Mouse (Mus musculus) small intestine, adult 2 months (tissue): ENCODE measurements at regions not wholly inside any gene's neighbourhood (a gene's known extent, or its start where the extent isn't known, plus 50 kb on each side); places are given as distances from the start of the nearest gene placed in this dataset.

Experiments used
- CTCF ChIP-seq: fragments of 200-500 bp; IDR thresholded peaks from 2 replicates; pipeline ENCODE4 v1.5.1; 2012; ENCODE audit warnings: low read depth, mild to moderate bottlenecking, control low read depth, inconsistent platforms, low read length, moderate library complexity, mixed read lengths; ENCODE audit not compliant: insufficient replicate concordance, insufficient read length; ENCODE audit errors: extremely low read depth
- POLR2A ChIP-seq: fragments of 200-500 bp; IDR thresholded peaks from 2 replicates; pipeline ENCODE4 v1.6.1; 2012; ENCODE audit warnings: low read depth, mild to moderate bottlenecking, control low read depth, inconsistent platforms, low read length, moderate library complexity

- no peak for TF ChIP-seq POLR2A
- TF ChIP-seq CTCF = no peak
These were observed 180.1 kb upstream of the Tac1 start for GRCm38 (mm10) chr6:7374629-7375028.
